In genomic region chr11:88198223-88198622, GRCm38 (mm10) we compare ENCODE assay signal across 24 mouse cellular contexts. TPM values are rescaled to one million over a fixed set of nuclear protein-coding genes. Genes with fewer than 3 reads are reported as not detected.
DNase-seq lines count a peak whose midpoint lies in the region; TF ChIP-seq lines count a peak whose summit lies in the region.
"Had no signal": no experiment of that assay in that cellular context is flagged by ENCODE, and none has a peak within 500 bp of the region (broad histone marks: within the 10 kb centered on the region; RNA-seq: fewer than 3 reads in every experiment).

No protein-coding gene starts in this region.

- peaks cover 17% of the 10 kb centered on the region; the same call in 1 of the 2 replicates for H3K4me1 ChIP-seq in kidney, adult 2 months (ENCODE audit: control insufficient read depth, insufficient read depth, low read length)

- H3ac ChIP-seq in myocyte (ENCODE audit: control insufficient read depth, insufficient read length) = no peak overlapping the region

- no peaks in the 10 kb centered on the region for H3K27me3 ChIP-seq in kidney, adult 2 months (replicated peaks; ENCODE audit: control insufficient read depth, insufficient read depth, low read length)
- no peaks in the 10 kb centered on the region for H3K27me3 ChIP-seq in myocyte (ENCODE audit: control insufficient read depth, insufficient read depth, insufficient read length)

- TF ChIP-seq CTCF in gastrocnemius, adult 2 months (IDR thresholded peaks at IDR 0.05) = no peak
- no peak for TF ChIP-seq CTCF in kidney, adult 2 months (conservative IDR thresholded peaks at IDR 0.05; ENCODE audit: insufficient read depth, insufficient read length, low read depth, low read length)

- 27% methylated on average over 4 of the region's 4 CpGs for WGBS in kidney, adult 2 months

- H3K4me3 ChIP-seq in gastrocnemius, adult 2 months = no peak overlapping the region
- no peak overlapping the region for H3K4me3 ChIP-seq in kidney, adult 2 months (ENCODE audit: insufficient read depth, low read depth, low read length)
- no peak overlapping the region for H3K4me3 ChIP-seq in myocyte
- H3K4me3 ChIP-seq: embryonic facial prominence, embryonic 15.5 days; heart, adult 2 months; heart, embryonic 10.5 days; heart, embryonic 13.5 days; hindbrain, embryonic 10.5 days; hindbrain, embryonic 15.5 days had no signal

- H3K36me3 ChIP-seq in kidney, adult 2 months (ENCODE audit: control insufficient read depth, insufficient read depth, low read length) = no peaks in the 10 kb centered on the region
- no peaks in the 10 kb centered on the region for H3K36me3 ChIP-seq in myocyte (ENCODE audit: control insufficient read depth, insufficient read depth)
- H3K36me3 ChIP-seq: embryonic facial prominence, embryonic 15.5 days; heart, embryonic 10.5 days; heart, embryonic 13.5 days; hindbrain, embryonic 10.5 days; hindbrain, embryonic 15.5 days had no signal

- H3K79me2 ChIP-seq in myocyte (ENCODE audit: control insufficient read depth, insufficient read depth) = no peaks in the 10 kb centered on the region

- peak; percentile 15 for DNase-seq in gastrocnemius, adult 2 months
- DNase-seq in gastrocnemius, postnatal 25 days = no peak
- peak; percentile 53 for DNase-seq in kidney, adult 2 months
- DNase-seq in kidney, postnatal 36 days = no peak
- peak; percentile 44 for DNase-seq in ES-CJ7 (ENCODE audit: low read depth, low spot score)
- DNase-seq in layer of hippocampus, postnatal 36 days = no peak
- DNase-seq: adrenal gland, adult 2 months; adrenal gland, postnatal 14 days; B cell, adult 2 months; cerebellum, adult 11-12 months; cerebellum, adult 8-10 months; cerebellum, postnatal 10 days; cerebellum, postnatal 36 days; embryo, embryonic 11 days; forebrain, postnatal 0 days; gastrocnemius, postnatal 36 days; heart, adult 2 months; heart, postnatal 36 days had no signal

- H3K4me2 ChIP-seq in myocyte (ENCODE audit: low read depth) = no peak overlapping the region
- H3K4me2 ChIP-seq: embryonic facial prominence, embryonic 15.5 days; heart, embryonic 13.5 days; hindbrain, embryonic 15.5 days had no signal

- intact Hi-C loops in gastrocnemius, adult 2 months (cut with DNase I) = loop anchor here (5.0 kb wide), 1 partner anchor 221 kb away; no protein-coding TSS in a partner anchor

- TF ChIP-seq POLR2A in kidney, adult 2 months (IDR thresholded peaks at IDR 0.05; ENCODE audit: low read depth, low read length) = no peak
- TF ChIP-seq POLR2A in myocyte (IDR thresholded peaks at IDR 0.05; ENCODE audit: insufficient read length, low read depth) = no peak

- H3K27ac ChIP-seq in gastrocnemius, adult 2 months = peak overlapping the region; percentile 71; the same call in 1 of the 2 replicates
- H3K27ac ChIP-seq in kidney, adult 2 months (ENCODE audit: insufficient read depth, low read depth, low read length) = peak overlapping the region; percentile 56
- H3K27ac ChIP-seq: embryonic facial prominence, embryonic 15.5 days; heart, adult 2 months; heart, embryonic 10.5 days; heart, embryonic 13.5 days; hindbrain, embryonic 10.5 days; hindbrain, embryonic 15.5 days had no signal

TF ChIP-seq in myocyte, 11 proteins besides CTCF, POLR2A, EP300 and RAD21:
- TF ChIP-seq CEBPB (IDR thresholded peaks at IDR 0.05; ENCODE audit: insufficient read depth, poor library complexity, severe bottlenecking) (no peak), POLR2AphosphoS2 (IDR thresholded peaks at IDR 0.05; ENCODE audit: insufficient read length, low read depth) (peak; percentile 27), E2F4 (IDR thresholded peaks at IDR 0.05; ENCODE audit: insufficient read depth) (no peak)

RNA-seq across cellular contexts. Expression of gene Mrps23, which starts 6.0 kb away (rescaled TPM):
- total RNA-seq in gastrocnemius, adult 2 months (2021) = 100 to 1,000 TPM; 122 to 144 TPM
- total RNA-seq in gastrocnemius, postnatal 25 days (2021) = 100 to 1,000 TPM; 126 to 133 TPM
- polyA plus RNA-seq in kidney, adult 2 months (2012; rRNA removed) = 53.0 and 61.6 TPM in 2 replicates
- 319 TPM for polyA plus RNA-seq in myocyte (2012; fragmentation: generic; extraction: Trizol)
- total RNA-seq in layer of hippocampus, postnatal 36 days (2021) = 10 to 100 TPM; 67.6 to 78.7 TPM

Comparison
In these comparisons a context has a peak if more than half of its experiments do, and no peak if none do; other contexts are left out.
1. DNase-seq: peak in gastrocnemius, adult 2 months (single experiment), kidney, adult 2 months (single experiment) and ES-CJ7 (single experiment); none in gastrocnemius, postnatal 25 days (single experiment), kidney, postnatal 36 days (0 of 2) and layer of hippocampus, postnatal 36 days (0 of 2).